Mouse (Mus musculus) layer of hippocampus, adult 2 months (tissue): ENCODE measurements around the gene Rnaseh2a. TPM values are rescaled to one million over a fixed set of nuclear protein-coding genes. Genes with fewer than 3 reads are reported as not detected.

Experiments used
- DNase-seq, 2 experiments: peaks; one replicate each; pipeline ENCODE4 v3.0.0; 2022; ENCODE audit warnings: low spot score in 2 of 2
- H3K27ac ChIP-seq: fragments of 200-600 bp; 2 replicates; pipeline ENCODE4 v1.8.1; 2022
- H3K4me3 ChIP-seq: fragments of 200-600 bp; 2 replicates; pipeline ENCODE4 v1.8.1; 2022; ENCODE audit warnings: mild to moderate bottlenecking
- CTCF ChIP-seq: fragments of 200-600 bp; conservative IDR thresholded peaks from 2 replicates; pipeline ENCODE4 v1.8.1; 2022; ENCODE audit warnings: antibody characterized with exemption, mild to moderate bottlenecking, moderate library complexity
- total RNA-seq, 2 experiments: library from RNA; stranded (reverse); gene quantifications; 2 replicates each; pipeline ENCODE4 v1.2.3; 2021

Gene Rnaseh2a
- total RNA-seq, 2 experiments from 2014 or later, result 43.0 to 46.9 TPM

- H3K27ac ChIP-seq, result peak within 1 kb of the TSS; percentile 86
- peak; percentile 66 for TF ChIP-seq CTCF
Observed at GRCm38 (mm10) chr8:84990349-84990748, 20.8 kb upstream of the Rnaseh2a start, which contains the start of gene Hook2. Gene Hook2, plus strand, starts transcription at chr8:84990603.

GRCm38 (mm10) chr8:84989810-84990209 is 20.2 kb upstream of the Rnaseh2a start:
- TF ChIP-seq CTCF, result peak; percentile 70
- Histone ChIP-seq H3K27ac (peak overlapping the region; percentile 86), H3K4me3 (peak overlapping the region; percentile 68)
- peak; percentile 83 to 85 for DNase-seq

More at GRCm38 (mm10) chr8:84990349-84990748, 20.8 kb upstream of the Rnaseh2a start, which contains the start of gene Hook2:
- H3K4me3 ChIP-seq, result peak within 1 kb of the TSS; percentile 68
- peak; percentile 96 for DNase-seq

GRCm38 (mm10) chr8:84989311-84989731 is 19.8 kb upstream of the Rnaseh2a start:
- H3K27ac ChIP-seq, result peak overlapping the region; percentile 86
- peak overlapping the region; percentile 68; the same call in 1 of the 2 replicates for H3K4me3 ChIP-seq
- DNase-seq, result no peak
- no peak for TF ChIP-seq CTCF

- TF ChIP-seq CTCF, result no peak
- no peak overlapping the region for H3K4me3 ChIP-seq
- H3K27ac ChIP-seq, result no peak overlapping the region
- DNase-seq, result no peak
Observed at GRCm38 (mm10) chr8:84987903-84988302, 18.3 kb upstream of the Rnaseh2a start.

- DNase-seq, result no peak
- no peak overlapping the region for H3K4me3 ChIP-seq
- H3K27ac ChIP-seq, result no peak overlapping the region
- no peak for TF ChIP-seq CTCF
Observed at GRCm38 (mm10) chr8:84987388-84987787, 17.8 kb upstream of the Rnaseh2a start.

GRCm38 (mm10) chr8:84986379-84986945 is 16.9 kb upstream of the Rnaseh2a start:
- no peak for TF ChIP-seq CTCF
- no peak for DNase-seq
- Histone ChIP-seq H3K4me3 (peak overlapping the region; percentile 76), H3K27ac (peak overlapping the region; percentile 100)

GRCm38 (mm10) chr8:84985684-84986378 is 16.3 kb upstream of the Rnaseh2a start:
- Histone ChIP-seq H3K27ac (peak overlapping the region; percentile 100), H3K4me3 (peak overlapping the region; percentile 76)
- 0 out of 2 replicates have a peak, but pooled peaks have one; percentile 5 for TF ChIP-seq CTCF
- peak; percentile 93 to 95 for DNase-seq

- DNase-seq, result no peak
- TF ChIP-seq CTCF, result no peak
Observed at GRCm38 (mm10) chr8:84985049-84985683, 15.6 kb upstream of the Rnaseh2a start.

GRCm38 (mm10) chr8:84984294-84985048 is 14.9 kb upstream of the Rnaseh2a start:
- DNase-seq, result no peak
- no peak for TF ChIP-seq CTCF
- H3K27ac ChIP-seq, result peak overlapping the region; percentile 100
- H3K4me3 ChIP-seq, result peak overlapping the region; percentile 76

More at GRCm38 (mm10) chr8:84985049-84985683, 15.6 kb upstream of the Rnaseh2a start:
- Histone ChIP-seq H3K4me3 (peak overlapping the region; percentile 76), H3K27ac (peak overlapping the region; percentile 100)

GRCm38 (mm10) chr8:84982499-84983011 is 13.0 kb upstream of the Rnaseh2a start:
- peak overlapping the region; percentile 6; the same call in 1 of the 2 replicates for H3K27ac ChIP-seq
- no peak for TF ChIP-seq CTCF
- no peak overlapping the region for H3K4me3 ChIP-seq
- no peak for DNase-seq

- H3K4me3 ChIP-seq, result no peak overlapping the region
- H3K27ac ChIP-seq, result peak overlapping the region; percentile 99; the same call in 1 of the 2 replicates
- DNase-seq, result no peak
- no peak for TF ChIP-seq CTCF
Observed at GRCm38 (mm10) chr8:84981644-84982498, 12.3 kb upstream of the Rnaseh2a start.
